Mouse (Mus musculus) brain, embryonic 14.5 days (tissue): ENCODE data around the gene Ankrd11.

Experiments
- CTCF ChIP-seq: fragments of 200-500 bp; IDR thresholded peaks from 2 replicates; pipeline ENCODE4 v1.5.1; 2012; ENCODE audit warnings: inconsistent platforms, mild to moderate bottlenecking, moderate library complexity, borderline replicate concordance; ENCODE audit not compliant: insufficient read depth, insufficient read length; ENCODE audit errors: extremely low read depth
- POLR2A ChIP-seq: fragments of 200-500 bp; IDR thresholded peaks from 2 replicates; pipeline ENCODE4 v1.6.1; 2012; ENCODE audit warnings: mild to moderate bottlenecking, inconsistent platforms, borderline replicate concordance; ENCODE audit not compliant: poor library complexity, insufficient read depth, insufficient read length, severe bottlenecking; ENCODE audit errors: extremely low read depth

DNA sequence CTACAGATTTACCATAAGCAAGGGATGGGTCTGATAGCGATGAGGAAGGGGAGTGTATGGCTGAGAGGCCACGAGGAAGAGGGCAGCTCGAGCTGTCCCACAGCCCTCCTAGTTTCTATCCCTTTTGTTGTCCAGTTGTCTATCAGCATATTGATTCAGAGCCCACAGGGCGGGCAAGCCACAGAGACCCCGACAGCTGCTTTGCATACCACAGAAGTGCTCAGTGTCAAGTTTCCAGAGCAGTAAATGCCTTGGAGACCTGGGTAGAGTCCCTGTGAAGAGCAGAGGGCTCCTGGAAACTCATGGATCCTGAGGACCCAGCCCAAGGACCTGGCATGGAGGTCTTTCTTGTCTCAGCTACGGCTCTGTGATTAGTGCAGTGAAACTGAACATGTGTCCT, 40.9 kb upstream of the Ankrd11 start:
- TF ChIP-seq CTCF (no peak), POLR2A (no peak)
